36 mouse cellular contexts compared by ENCODE assay signal in the genomic region with DNA sequence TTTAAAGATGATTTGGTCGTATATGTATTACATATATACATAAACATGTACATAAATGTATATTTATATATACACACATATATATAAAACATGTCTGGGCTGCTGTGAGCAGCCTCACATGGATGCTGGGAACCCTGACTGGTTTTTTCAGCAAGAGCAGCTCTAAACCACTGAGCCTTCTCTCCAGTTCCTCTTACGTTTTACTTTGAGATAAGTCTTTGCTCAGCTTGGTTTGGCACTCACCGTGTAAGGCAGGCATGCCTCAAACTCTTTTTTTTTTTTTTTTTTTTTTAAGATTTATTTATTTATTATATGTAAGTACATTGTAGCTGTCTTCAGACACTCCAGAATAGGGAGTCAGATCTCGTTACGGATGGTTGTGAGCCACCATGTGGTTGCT. TPM values are rescaled to one million over a fixed set of nuclear protein-coding genes. Genes with fewer than 3 reads are reported as not detected.
"Had no signal": no experiment of that assay in that cellular context is flagged by ENCODE, and none has a peak within 500 bp of the region (broad histone marks: within the 10 kb centered on the region; RNA-seq: fewer than 3 reads in every experiment).

No protein-coding gene starts in this region.

- H3K27ac ChIP-seq: heart, embryonic 10.5 days; heart, embryonic 13.5 days; heart, embryonic 15.5 days; hindbrain, embryonic 10.5 days; hindbrain, embryonic 12.5 days; hindbrain, embryonic 13.5 days; hindbrain, embryonic 14.5 days; hindbrain, embryonic 15.5 days; hindbrain, postnatal 0 days; kidney, embryonic 15.5 days; kidney, postnatal 0 days; layer of hippocampus, adult 2 months; left cerebral cortex, adult 2 months had no signal

- H3K4me3 ChIP-seq: heart, embryonic 10.5 days; heart, embryonic 12.5 days; heart, embryonic 13.5 days; heart, embryonic 15.5 days; hindbrain, embryonic 10.5 days; hindbrain, embryonic 12.5 days; hindbrain, embryonic 13.5 days; hindbrain, embryonic 15.5 days; kidney, embryonic 15.5 days; layer of hippocampus, adult 2 months; left cerebral cortex, adult 2 months had no signal

- H3K4me2 ChIP-seq: heart, embryonic 11.5 days; heart, embryonic 12.5 days; heart, embryonic 13.5 days; heart, embryonic 15.5 days; hindbrain, embryonic 12.5 days; hindbrain, embryonic 13.5 days; hindbrain, embryonic 14.5 days; hindbrain, embryonic 15.5 days; kidney, embryonic 15.5 days had no signal

- DNase-seq: heart, postnatal 10 days; heart, postnatal 14 days; heart, postnatal 36 days; heart, postnatal 4 days; kidney, adult 11 months; kidney, adult 18-20 months; kidney, adult 2 months; kidney, adult 8-10 months; kidney, adult 9 months; kidney, postnatal 10 days; kidney, postnatal 14 days; kidney, postnatal 25 days; kidney, postnatal 36 days; kidney, postnatal 4 days; layer of hippocampus, adult 9-11 months; layer of hippocampus, postnatal 36 days had no signal

- ATAC-seq: hindbrain, embryonic 16.5 days; hindbrain, postnatal 0 days; inflammation-experienced regulatory T-cells, adult 6 months; intestine, embryonic 16.5 days; intestine, postnatal 0 days had no signal

- H3K36me3 ChIP-seq: heart, embryonic 10.5 days; heart, embryonic 12.5 days; heart, embryonic 13.5 days; heart, embryonic 15.5 days; hindbrain, embryonic 10.5 days; hindbrain, embryonic 12.5 days; hindbrain, embryonic 13.5 days; hindbrain, embryonic 15.5 days; kidney, embryonic 15.5 days had no signal

- H3K9ac ChIP-seq: heart, embryonic 12.5 days; heart, embryonic 13.5 days; heart, embryonic 15.5 days; hindbrain, embryonic 12.5 days; hindbrain, embryonic 13.5 days; hindbrain, embryonic 14.5 days; hindbrain, embryonic 15.5 days; kidney, embryonic 15.5 days had no signal

- H3K9me3 ChIP-seq: heart, embryonic 10.5 days; heart, embryonic 12.5 days; heart, embryonic 13.5 days; heart, embryonic 15.5 days; hindbrain, embryonic 10.5 days; hindbrain, embryonic 12.5 days; hindbrain, embryonic 13.5 days; hindbrain, embryonic 15.5 days; kidney, embryonic 15.5 days had no signal

RNA-seq across cellular contexts. Expression of gene Adap2, which starts 3.3 kb away (rescaled TPM):
- total RNA-seq: hematopoietic stem cell, adult 5-6 weeks had no signal
